ENCODE assay signal across 14 mouse cellular contexts in the genomic region with DNA sequence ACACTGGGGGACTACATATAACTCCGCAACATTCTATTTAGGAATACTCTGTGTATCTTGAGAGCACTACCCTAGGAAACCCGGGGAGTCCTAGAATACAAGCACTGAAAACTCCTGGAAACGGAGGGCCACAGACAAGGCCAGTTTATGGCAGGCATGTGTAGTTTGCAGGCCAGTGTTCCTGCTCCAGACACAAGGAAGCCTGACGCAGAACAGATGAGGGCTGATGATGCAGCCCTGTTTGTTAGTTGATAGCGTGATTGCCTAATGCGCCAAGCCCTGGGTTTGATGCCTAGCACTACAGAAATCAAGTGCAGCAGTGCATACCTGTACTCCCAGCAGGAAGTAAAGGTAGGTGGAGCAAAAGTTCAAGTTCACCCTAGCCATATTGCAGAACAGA. TPM values are rescaled to one million over a fixed set of nuclear protein-coding genes. Genes with fewer than 3 reads are reported as not detected.
DNase-seq lines count a peak whose midpoint lies in the region; ATAC-seq and TF ChIP-seq lines count a peak whose summit lies in the region.
"Had no signal": no experiment of that assay in that cellular context is flagged by ENCODE, and none has a peak within 500 bp of the region (broad histone marks: within the 10 kb centered on the region; RNA-seq: fewer than 3 reads in every experiment).

No protein-coding gene starts in this region.

- H3K27me3 ChIP-seq in heart, embryonic 13.5 days (replicated peaks), result no peaks in the 10 kb centered on the region
- H3K27me3 ChIP-seq in lung, postnatal 0 days (replicated peaks; ENCODE audit: insufficient read depth, low read length), result no peaks in the 10 kb centered on the region
- peaks cover 17% of the 10 kb centered on the region; the same call in 1 of the 2 replicates for H3K27me3 ChIP-seq in liver, embryonic 13.5 days
- no peaks in the 10 kb centered on the region for H3K27me3 ChIP-seq in stomach, embryonic 16.5 days (ENCODE audit: control insufficient read depth, insufficient read depth, low read length)

- no peak for TF ChIP-seq CTCF in lung, postnatal 0 days (IDR thresholded peaks at IDR 0.05)

- TF ChIP-seq EP300 in lung, postnatal 0 days (IDR thresholded peaks at IDR 0.05), result no peak

- H3K4me3 ChIP-seq in heart, embryonic 13.5 days, result peak overlapping the region; percentile 24
- H3K4me3 ChIP-seq in lung, postnatal 0 days (ENCODE audit: low read depth, low read length), result peak overlapping the region; percentile 61; the same call in 1 of the 2 replicates
- H3K4me3 ChIP-seq in liver, embryonic 13.5 days (replicated peaks), result peak overlapping the region; percentile 23
- H3K4me3 ChIP-seq in stomach, embryonic 16.5 days (replicated peaks; ENCODE audit: low read length), result peak overlapping the region; percentile 17; the same call in 1 of the 2 replicates

- 64% methylated on average over 6 of the region's 6 CpGs for WGBS in heart, embryonic 13.5 days
- 58% methylated on average over 6 of the region's 6 CpGs for WGBS in lung, postnatal 0 days
- 64% methylated on average over 6 of the region's 6 CpGs for WGBS in liver, embryonic 13.5 days (ENCODE audit: insufficient replicate concordance)
- WGBS in stomach, embryonic 16.5 days, result 64% methylated on average over 6 of the region's 6 CpGs

- no peak for ATAC-seq in heart, embryonic 13.5 days (ENCODE audit: extremely low read depth, insufficient number of reproducible peaks, low FRiP score, low TSS enrichment)
- ATAC-seq in lung, postnatal 0 days, result no peak
- no peak for ATAC-seq in liver, embryonic 13.5 days (ENCODE audit: low read depth)
- ATAC-seq in stomach, embryonic 16.5 days (ENCODE audit: insufficient read depth, low FRiP score), result no peak

- H3K27ac ChIP-seq in heart, embryonic 13.5 days (replicated peaks), result 0 out of 2 replicates have a peak overlapping the region, but pooled peaks have one; percentile 12
- peak overlapping the region; percentile 54; the same call in 1 of the 2 replicates for H3K27ac ChIP-seq in lung, postnatal 0 days (ENCODE audit: low read length)
- no peak overlapping the region for H3K27ac ChIP-seq in liver, embryonic 13.5 days
- no peak overlapping the region for H3K27ac ChIP-seq in stomach, embryonic 16.5 days (ENCODE audit: low read length)

- no peaks in the 10 kb centered on the region for H3K36me3 ChIP-seq in heart, embryonic 13.5 days
- no peaks in the 10 kb centered on the region for H3K36me3 ChIP-seq in lung, postnatal 0 days (ENCODE audit: insufficient read depth, low read length)
- no peaks in the 10 kb centered on the region for H3K36me3 ChIP-seq in liver, embryonic 13.5 days
- no peaks in the 10 kb centered on the region for H3K36me3 ChIP-seq in stomach, embryonic 16.5 days (ENCODE audit: control insufficient read depth, insufficient read depth, low read length)

- DNase-seq in heart, postnatal 36 days, result no peak
- DNase-seq in lung, postnatal 0 days (ENCODE audit: low spot score), result peak; percentile 72
- DNase-seq in lung, postnatal 4 days, result no peak
- DNase-seq in liver, embryonic 13.5 days, result no peak
- no peak for DNase-seq in ovary, postnatal 36 days (ENCODE audit: low spot score)
- DNase-seq in spleen, postnatal 14 days (ENCODE audit: low spot score in 2 of 2), result no peak
- DNase-seq: adrenal gland, postnatal 36 days; cerebellum, adult 9-11 months; kidney, adult 18-20 months; kidney, postnatal 4 days; right cerebral cortex, postnatal 14 days; thymus, postnatal 14 days had no signal

- H3K4me2 ChIP-seq in heart, embryonic 13.5 days, result peak overlapping the region; percentile 92
- H3K4me2 ChIP-seq in lung, postnatal 0 days (replicated peaks; ENCODE audit: low read depth, low read length), result peak overlapping the region; percentile 38
- H3K4me2 ChIP-seq in liver, embryonic 13.5 days, result peak overlapping the region; percentile 35
- peak overlapping the region; percentile 24; the same call in 1 of the 2 replicates for H3K4me2 ChIP-seq in stomach, embryonic 16.5 days (ENCODE audit: low read depth, low read length)

- H3K9me3 ChIP-seq in heart, embryonic 13.5 days, result no peaks in the 10 kb centered on the region
- H3K9me3 ChIP-seq in lung, postnatal 0 days (ENCODE audit: low read length), result no peaks in the 10 kb centered on the region
- no peaks in the 10 kb centered on the region for H3K9me3 ChIP-seq in liver, embryonic 13.5 days (replicated peaks)
- H3K9me3 ChIP-seq in stomach, embryonic 16.5 days (replicated peaks; ENCODE audit: control insufficient read depth, low read length), result no peaks in the 10 kb centered on the region

- intact Hi-C loops in heart, postnatal 36 days (cut with DNase I), result no loop called here

- peak overlapping the region; percentile 45; the same call in 1 of the 2 replicates for H3K9ac ChIP-seq in heart, embryonic 13.5 days
- no peak overlapping the region for H3K9ac ChIP-seq in lung, postnatal 0 days (replicated peaks; ENCODE audit: low read depth)
- H3K9ac ChIP-seq in liver, embryonic 13.5 days, result no peak overlapping the region
- no peak overlapping the region for H3K9ac ChIP-seq in stomach, embryonic 16.5 days (ENCODE audit: low read length)

- peaks cover 34% of the 10 kb centered on the region for H3K4me1 ChIP-seq in heart, embryonic 13.5 days
- H3K4me1 ChIP-seq in lung, postnatal 0 days (ENCODE audit: insufficient read depth, low read depth, low read length), result no peaks in the 10 kb centered on the region; the same call in 1 of the 2 replicates
- H3K4me1 ChIP-seq in liver, embryonic 13.5 days (replicated peaks), result peaks cover 39% of the 10 kb centered on the region
- H3K4me1 ChIP-seq in stomach, embryonic 16.5 days (ENCODE audit: control insufficient read depth, insufficient read depth, low read length), result peaks cover 6% of the 10 kb centered on the region; the same call in 1 of the 2 replicates

RNA-seq across cellular contexts. Expression of gene Myo1d, which starts 1.7 kb away (rescaled TPM):
- 6.9 and 9.1 TPM in 2 replicates for polyA plus RNA-seq in heart, embryonic 13.5 days (2015; fragmentation: Nextera tagmentation; extraction: Ambion mirVana)
- 10 to 100 TPM in 1 of 2 experiments, 1 to 10 TPM in 1; 9.4 to 10.2 TPM for total RNA-seq in heart, postnatal 36 days (2021)
- polyA plus RNA-seq in lung, postnatal 0 days (2015; fragmentation: Nextera tagmentation; extraction: Ambion mirVana), result 26.4 and 29.6 TPM in 2 replicates
- 5.2 and 6.3 TPM in 2 replicates for polyA plus RNA-seq in liver, embryonic 13.5 days (2015; fragmentation: Nextera tagmentation; extraction: Ambion mirVana)
- 31.7 and 33.8 TPM in 2 replicates for polyA plus RNA-seq in stomach, embryonic 16.5 days (2015; fragmentation: Nextera tagmentation; extraction: Ambion mirVana)

RNA-seq across cellular contexts. Expression of gene Tmem98, which starts 31.8 kb away (rescaled TPM):
- 96.4 and 96.9 TPM in 2 replicates for polyA plus RNA-seq in heart, embryonic 13.5 days (2015; fragmentation: Nextera tagmentation; extraction: Ambion mirVana)
- 10 to 100 TPM; 14.9 to 18.3 TPM for total RNA-seq in heart, postnatal 36 days (2021)
- 72.1 and 82.0 TPM in 2 replicates for polyA plus RNA-seq in lung, postnatal 0 days (2015; fragmentation: Nextera tagmentation; extraction: Ambion mirVana)
- polyA plus RNA-seq in liver, embryonic 13.5 days (2015; fragmentation: Nextera tagmentation; extraction: Ambion mirVana), result 11.7 and 12.6 TPM in 2 replicates
- 111 and 121 TPM in 2 replicates for polyA plus RNA-seq in stomach, embryonic 16.5 days (2015; fragmentation: Nextera tagmentation; extraction: Ambion mirVana)

Comparison
In these comparisons a context has a peak if more than half of its experiments do, and no peak if none do; other contexts are left out.
1. H3K27ac ChIP-seq: peak in heart, embryonic 13.5 days (single experiment) and lung, postnatal 0 days (single experiment); none in liver, embryonic 13.5 days (single experiment) and stomach, embryonic 16.5 days (single experiment).
2. H3K4me2 ChIP-seq: peak in every context shown above with its lines; median percentile 92 in heart, embryonic 13.5 days; 38 in lung, postnatal 0 days; 35 in liver, embryonic 13.5 days; 24 in stomach, embryonic 16.5 days.
3. Peak in every context shown above with its lines, with median percentiles within 50 percentile points of each other: H3K4me3 ChIP-seq.